Mouse (Mus musculus) right cerebral cortex, postnatal 4 days (tissue): ENCODE results near the gene Olfr1026.

Source experiments
- DNase-seq: peaks from one replicate; pipeline ENCODE4 v3.0.0-alpha.2; 2022

The Olfr1026 gene

DNA sequence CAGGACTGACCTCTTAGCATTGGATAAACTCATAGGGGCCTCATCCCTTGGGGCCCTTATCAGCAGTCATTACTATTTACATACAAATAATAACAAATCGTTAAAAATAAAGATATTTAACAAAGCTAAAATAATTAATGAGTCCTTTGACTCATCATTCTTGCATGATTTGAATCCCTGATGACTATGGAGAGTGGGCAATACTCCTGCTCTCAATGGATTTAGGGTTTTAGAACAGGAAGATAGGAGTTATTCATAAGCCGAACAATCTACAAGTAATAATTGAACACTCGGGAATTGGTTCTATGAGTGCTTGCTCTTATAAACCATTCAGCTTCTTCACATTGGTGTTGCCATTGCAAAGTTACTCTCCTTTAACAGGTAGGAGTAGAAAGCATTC, at the start of gene Olfr1026:
Gene Olfr1026 (plus strand): TSS at position 301 of the 400 bp plus-strand sequence.
- DNase-seq = no peak

DNA sequence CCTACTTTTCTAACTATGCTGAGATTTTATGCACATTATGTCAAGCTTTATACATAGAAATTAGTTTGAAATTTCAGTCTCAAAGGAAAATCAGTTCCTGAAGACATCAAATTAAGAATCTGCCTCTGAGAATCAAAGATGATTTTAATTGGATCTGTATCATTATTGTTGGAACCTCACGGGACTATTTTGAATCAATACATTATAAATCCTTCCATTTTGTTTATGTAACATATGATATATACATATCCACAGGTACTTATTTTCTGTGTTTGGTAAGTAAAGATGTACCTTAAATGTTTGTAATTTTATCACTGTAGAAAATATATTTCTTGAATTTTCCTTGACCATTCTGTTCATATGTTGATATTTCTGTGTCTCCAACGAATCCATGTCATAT, 36.0 kb upstream of the Olfr1026 start, which contains the start of gene Olfr1023:
Gene Olfr1023 (plus strand): TSS at position 301 of the 400 bp plus-strand sequence.
- DNase-seq = no peak

DNA sequence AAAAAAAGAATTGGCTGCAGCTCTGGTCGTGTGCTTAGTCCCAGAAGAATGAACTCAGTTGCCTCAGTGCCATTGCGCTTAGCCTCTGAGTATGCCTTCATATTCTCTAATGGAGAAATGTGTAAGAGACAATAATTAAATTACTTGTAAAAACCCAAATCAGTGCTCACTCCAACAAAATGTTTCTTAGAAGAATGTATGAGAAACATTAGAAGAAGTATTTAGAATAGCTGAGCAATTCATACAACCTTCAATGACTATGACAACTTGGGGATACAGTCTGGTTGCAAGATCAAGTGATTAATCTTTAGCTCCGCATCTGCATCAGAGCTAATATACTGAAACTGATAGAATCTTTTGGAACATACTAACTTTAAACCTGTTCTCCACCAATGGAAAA, 16.4 kb upstream of the Olfr1026 start, which contains the start of gene Olfr1024:
Gene Olfr1024 (minus strand): TSS at position 101 of the 400 bp plus-strand sequence.
- no peak for DNase-seq

DNA sequence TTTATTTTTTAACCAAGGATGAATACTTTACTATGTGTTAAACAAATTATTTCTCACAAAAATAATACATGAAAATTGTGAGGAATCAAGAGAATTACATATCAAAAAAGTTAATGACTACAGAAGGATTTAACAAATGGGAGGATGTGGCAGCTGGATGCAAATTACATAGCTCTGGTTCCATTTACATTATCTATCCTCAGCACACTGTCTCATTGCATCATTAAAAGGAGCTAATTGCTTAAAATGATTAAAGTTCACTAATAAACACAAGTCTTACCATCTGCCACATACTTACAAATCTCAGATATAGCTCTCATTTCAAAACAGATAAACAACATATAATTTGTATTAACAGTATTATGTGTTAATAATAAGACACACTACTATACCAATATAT, 8.2 kb upstream of the Olfr1026 start:
- no peak for DNase-seq

DNA sequence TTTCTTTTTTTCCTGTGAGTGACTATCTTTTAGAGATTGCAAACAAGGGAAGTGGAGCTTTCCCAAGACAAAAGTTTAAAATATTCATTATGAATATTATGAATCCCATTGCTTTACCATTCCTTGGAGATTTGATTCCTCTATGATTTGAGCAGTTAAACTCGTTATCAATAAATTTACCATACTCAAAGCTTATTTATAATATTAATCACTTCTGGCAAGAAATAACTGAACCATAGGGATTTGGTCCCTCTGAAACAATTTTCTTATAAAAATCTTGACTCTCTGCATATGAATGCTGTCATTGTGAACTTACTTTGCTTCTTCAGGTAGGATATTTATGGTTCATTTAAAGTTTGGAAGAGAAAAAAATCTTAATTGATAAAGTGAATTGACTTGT, 6.5 kb upstream of the Olfr1026 start, which contains the start of gene Olfr1025-ps1:
Gene Olfr1025-ps1 (plus strand): TSS at position 301 of the 400 bp plus-strand sequence.
- no peak for DNase-seq

DNA sequence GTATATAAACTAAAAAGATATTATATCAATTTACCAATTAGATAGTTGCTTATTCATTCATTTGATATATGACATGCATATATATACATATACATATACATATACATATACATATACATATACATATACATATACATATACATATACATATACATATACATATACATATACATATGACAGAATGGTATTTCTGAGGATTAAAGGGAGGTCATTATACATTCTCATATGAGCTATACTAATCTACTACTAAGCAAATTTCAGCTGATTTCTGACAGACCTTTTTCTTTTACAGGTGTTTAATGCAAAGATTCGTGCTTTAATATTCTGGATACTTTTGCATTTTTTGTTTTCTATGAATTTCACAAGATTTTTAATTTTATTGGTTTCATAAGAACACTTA, 28.8 kb downstream of the Olfr1026 start, which contains the start of gene Olfr1028:
Gene Olfr1028 (plus strand): TSS at position 301 of the 400 bp plus-strand sequence.
- no peak for DNase-seq

DNA sequence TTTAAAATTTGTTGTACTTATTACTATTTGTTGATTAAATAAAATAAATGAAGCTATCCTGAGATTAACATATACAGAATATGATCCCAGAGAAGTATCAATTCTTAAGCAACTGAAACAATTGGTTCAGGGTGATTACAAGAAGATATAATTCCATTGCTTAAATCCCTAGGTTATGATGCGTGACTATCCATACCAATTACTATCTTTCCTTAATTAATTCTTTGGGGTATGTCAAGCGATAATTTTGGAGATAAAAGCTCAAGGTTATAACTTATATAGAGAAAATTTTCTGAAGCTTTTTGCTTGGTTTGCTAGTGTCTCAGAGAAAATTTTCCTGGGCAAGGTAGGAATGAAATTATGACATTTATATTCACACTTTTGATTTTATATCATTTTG, 52.2 kb downstream of the Olfr1026 start, which contains the start of gene Olfr1029:
Gene Olfr1029 (plus strand): TSS at position 301 of the 400 bp plus-strand sequence.
- no peak for DNase-seq
